Mouse (Mus musculus) liver, embryonic 14.5 days (tissue): Measurements from ENCODE around the gene Ptk7.

Source experiments
- CTCF ChIP-seq: IDR thresholded peaks from 2 replicates; pipeline ENCODE4 v1.5.1; 2016; ENCODE audit warnings: antibody characterized with exemption, low read depth, control low read depth
- EP300 ChIP-seq: IDR thresholded peaks from 2 replicates; pipeline ENCODE4 v1.6.1; 2016; ENCODE audit warnings: antibody characterized with exemption, low read depth

- TF ChIP-seq CTCF = no peak
- no peak for TF ChIP-seq EP300
Measured at GRCm38 (mm10) chr17:46598963-46599362, 30.3 kb downstream of the Ptk7 start.
